Mouse (Mus musculus) intestine, postnatal 0 days (tissue): ENCODE data around the gene Ralgapa1. TPM values are rescaled to one million over a fixed set of nuclear protein-coding genes. Genes with fewer than 3 reads are reported as not detected.

ENCODE experiments used
- ATAC-seq: fragments of 200-750 bp; cut with Nextera tagmentation; 2 replicates; pipeline ENCODE4 v1.8.0; 2017; ENCODE audit warnings: mild to moderate bottlenecking, moderate TSS enrichment, moderate library complexity
- H3K27ac ChIP-seq: fragments of 300-500 bp; sonication (generic); 2 replicates; pipeline ENCODE4 v1.5.1; 2014; ENCODE audit warnings: mild to moderate bottlenecking, low read depth, low read length, moderate library complexity
- H3K27me3 ChIP-seq: fragments of 300-500 bp; sonication (generic); replicated peaks from 2 replicates; pipeline ENCODE4 v1.6.1; 2014; ENCODE audit warnings: low read length, mixed read lengths; ENCODE audit not compliant: control insufficient read depth, insufficient read depth
- H3K36me3 ChIP-seq: fragments of 300-500 bp; sonication (generic); 2 replicates; pipeline ENCODE4 v1.6.1; 2014; ENCODE audit warnings: mild to moderate bottlenecking, moderate library complexity; ENCODE audit not compliant: control insufficient read depth, insufficient read depth
- H3K4me1 ChIP-seq: fragments of 300-500 bp; sonication (generic); replicated peaks from 2 replicates; pipeline ENCODE4 v1.6.1; 2014; ENCODE audit warnings: antibody characterized with exemption, low read length, mixed read lengths; ENCODE audit not compliant: control insufficient read depth, insufficient read depth
- H3K4me2 ChIP-seq: fragments of 300-500 bp; sonication (generic); replicated peaks from 2 replicates; pipeline ENCODE4 v1.6.1; 2014; ENCODE audit warnings: low read depth, mild to moderate bottlenecking, moderate library complexity
- H3K4me3 ChIP-seq: fragments of 300-500 bp; sonication (generic); 2 replicates; pipeline ENCODE4 v1.5.1; 2014; ENCODE audit warnings: low read depth, low read length
- H3K9ac ChIP-seq: fragments of 300-500 bp; sonication (generic); 2 replicates; pipeline ENCODE4 v1.6.1; 2014; ENCODE audit warnings: mild to moderate bottlenecking, low read depth, low read length
- H3K9me3 ChIP-seq: fragments of 300-500 bp; sonication (generic); 2 replicates; pipeline ENCODE4 v1.6.1; 2016; ENCODE audit warnings: mixed run types; ENCODE audit not compliant: control insufficient read depth
- CTCF ChIP-seq: sonication (generic); IDR thresholded peaks from 2 replicates; pipeline ENCODE4 v1.5.1; 2016; ENCODE audit warnings: low read depth, mild to moderate bottlenecking, control low read depth, antibody characterized with exemption, moderate library complexity
- WGBS: fragments of 180-500 bp; shearing (Covaris S2); extraction: QIAGEN DNeasy Blood & Tissue Kit; methylation state at CpG from one replicate; pipeline ENCODE4 v1.1.7; 2014; 5-methylcytosine and 5-hydroxymethylcytosine counted together
- polyA plus RNA-seq: library from polyadenylated mRNA; unstranded; fragments of >200 nt; fragmentation: Nextera tagmentation; extraction: Ambion mirVana; gene quantifications from 2 replicates; pipeline ENCODE4 v1.2.1, GENCODE M21; 2015

The Ralgapa1 gene
- polyA plus RNA-seq, 1 experiment from 2014 or later: 7.7 TPM

DNA sequence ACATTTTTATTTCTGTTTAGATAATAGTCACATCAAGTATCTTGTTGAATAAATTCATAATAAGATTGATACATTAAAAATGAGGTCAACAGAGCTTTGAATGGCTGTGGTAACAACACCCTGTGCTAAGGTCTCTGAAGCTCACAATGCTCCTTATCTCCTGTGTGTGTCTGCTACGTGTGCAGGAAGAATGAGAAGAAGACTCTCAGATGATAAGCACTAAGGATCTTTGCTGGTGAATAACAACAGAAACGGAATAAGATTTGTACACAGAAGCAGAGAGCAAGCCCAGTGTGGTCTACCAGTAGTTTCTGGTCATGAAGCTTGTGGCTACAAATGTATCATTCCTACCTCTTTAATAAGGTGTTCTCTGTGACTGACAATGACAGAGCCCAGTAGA, 210.2 kb downstream of the Ralgapa1 start:
- no peaks in the 10 kb centered on the region for H3K9me3 ChIP-seq
- no peak overlapping the region for H3K27ac ChIP-seq
- TF ChIP-seq CTCF: no peak
- H3K4me2 ChIP-seq: no peak overlapping the region
- no peaks in the 10 kb centered on the region for H3K4me1 ChIP-seq
- WGBS: 75% methylated on average over 2 of the region's 2 CpGs
- no peak overlapping the region for H3K9ac ChIP-seq
- no peaks in the 10 kb centered on the region for H3K27me3 ChIP-seq
- no peak for ATAC-seq
- H3K36me3 ChIP-seq: peaks cover 3% of the 10 kb centered on the region; the same call in 1 of the 2 replicates
- H3K4me3 ChIP-seq: no peak overlapping the region

DNA sequence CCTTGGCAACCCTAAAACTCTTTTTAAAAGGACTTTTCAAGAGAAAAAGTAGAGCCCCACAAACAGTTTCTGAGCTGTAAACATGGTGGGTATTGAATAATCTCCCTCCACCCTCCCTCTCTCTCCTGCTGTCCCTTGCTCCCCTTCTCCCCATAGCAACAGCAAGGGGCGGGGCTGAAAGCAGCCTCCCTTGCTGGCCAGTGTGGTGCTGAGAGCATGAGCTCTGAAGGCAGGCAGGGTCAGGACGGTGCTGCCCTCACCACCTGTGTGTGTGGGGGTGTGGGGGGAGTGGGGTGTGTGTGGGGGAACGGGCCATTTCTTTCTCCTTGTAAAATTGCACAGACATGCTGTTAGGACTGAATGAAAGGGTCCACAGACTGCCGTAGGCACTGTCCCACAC, 213.1 kb downstream of the Ralgapa1 start:
- WGBS: 53% methylated on average over 4 of the region's 4 CpGs
- no peaks in the 10 kb centered on the region for H3K9me3 ChIP-seq
- H3K36me3 ChIP-seq: peaks cover 14% of the 10 kb centered on the region; the same call in 1 of the 2 replicates
- TF ChIP-seq CTCF: no peak
- no peak overlapping the region for H3K4me2 ChIP-seq
- H3K4me3 ChIP-seq: no peak overlapping the region
- H3K4me1 ChIP-seq: no peaks in the 10 kb centered on the region
- H3K27me3 ChIP-seq: no peaks in the 10 kb centered on the region
- ATAC-seq: no peak
- no peak overlapping the region for H3K27ac ChIP-seq
- no peak overlapping the region for H3K9ac ChIP-seq

DNA sequence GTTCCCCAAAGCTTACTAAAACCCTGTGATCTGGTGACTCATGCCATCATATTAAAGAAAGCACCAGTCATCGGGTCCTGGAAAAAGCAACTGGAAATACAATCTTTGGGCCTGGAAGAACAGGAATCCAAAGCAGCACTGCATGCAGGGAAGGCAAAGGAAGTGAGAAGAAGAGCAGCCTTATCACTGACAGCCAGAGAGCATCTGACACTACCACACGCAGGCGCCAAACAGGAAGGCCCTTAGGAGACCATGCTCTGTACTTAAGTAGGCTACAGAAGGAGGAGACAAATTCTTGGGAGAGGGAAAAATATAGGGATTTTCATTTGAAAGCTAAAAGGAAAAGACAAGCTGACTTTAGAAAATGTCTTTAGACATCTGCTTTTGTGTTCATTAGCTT, 216.6 kb downstream of the Ralgapa1 start:
- Histone ChIP-seq H3K4me2 (no peak overlapping the region), H3K27me3 (peaks cover 18% of the 10 kb centered on the region), H3K36me3 (peaks cover 11% of the 10 kb centered on the region; the same call in 1 of the 2 replicates), H3K9me3 (no peaks in the 10 kb centered on the region), H3K4me3 (no peak overlapping the region), H3K27ac (no peak overlapping the region), H3K4me1 (no peaks in the 10 kb centered on the region), H3K9ac (no peak overlapping the region)
- 77% methylated on average over 3 of the region's 3 CpGs for WGBS
- no peak for TF ChIP-seq CTCF
- no peak for ATAC-seq

DNA sequence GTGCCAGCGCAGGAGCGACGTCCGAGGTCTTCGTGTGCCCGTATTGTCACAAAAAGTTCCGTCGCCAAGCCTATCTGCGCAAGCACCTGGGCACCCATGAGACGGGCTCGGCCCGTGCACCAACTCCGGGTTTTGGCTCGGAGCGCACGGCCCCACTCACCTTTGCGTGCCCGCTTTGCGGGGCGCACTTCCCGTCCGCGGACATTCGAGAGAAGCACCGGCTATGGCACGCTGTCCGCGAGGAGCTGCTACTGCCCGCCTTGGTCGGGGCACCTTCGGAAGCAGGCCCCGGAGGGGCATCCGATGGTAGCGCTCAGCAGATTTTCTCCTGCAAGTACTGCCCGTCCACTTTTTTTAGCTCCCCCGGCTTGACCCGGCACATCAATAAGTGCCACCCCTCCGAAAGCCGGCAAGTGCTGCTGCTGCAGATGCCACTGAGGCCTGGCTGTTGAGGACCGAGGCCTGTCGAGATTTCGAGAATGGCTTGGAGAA, 220.4 kb downstream of the Ralgapa1 start:
- ATAC-seq: peak; percentile 20; the same call in 1 of the 2 replicates
- H3K4me3 ChIP-seq: peak overlapping the region; percentile 47
- peaks cover 8% of the 10 kb centered on the region; the same call in 1 of the 2 replicates for H3K36me3 ChIP-seq
- no peak overlapping the region for H3K9ac ChIP-seq
- peaks cover 4% of the 10 kb centered on the region; the same call in 1 of the 2 replicates for H3K4me1 ChIP-seq
- peak overlapping the region; percentile 69 for H3K4me2 ChIP-seq
- peaks cover 38% of the 10 kb centered on the region for H3K27me3 ChIP-seq
- no peak for TF ChIP-seq CTCF
- no peak overlapping the region for H3K27ac ChIP-seq
- 7% methylated on average over 42 of the region's 42 CpGs for WGBS
- no peaks in the 10 kb centered on the region for H3K9me3 ChIP-seq

- peak overlapping the region; percentile 69 for H3K4me2 ChIP-seq
- H3K27me3 ChIP-seq: peaks cover 38% of the 10 kb centered on the region
- no peak overlapping the region for H3K9ac ChIP-seq
- no peak overlapping the region for H3K27ac ChIP-seq
- peak; percentile 86 for ATAC-seq
- peaks cover 4% of the 10 kb centered on the region; the same call in 1 of the 2 replicates for H3K4me1 ChIP-seq
- 0 out of 2 replicates have a peak, but pooled peaks have one; percentile 4 for TF ChIP-seq CTCF
- 0 out of 2 replicates have a peak, but pooled peaks cover 4% of the 10 kb centered on the region for H3K36me3 ChIP-seq
- H3K4me3 ChIP-seq: peak overlapping the region; percentile 47
- no peaks in the 10 kb centered on the region for H3K9me3 ChIP-seq
- under 1% methylated on average over 106 of the region's 109 CpGs for WGBS
Measured at GRCm38 (mm10) chr12:55599639-55600502, 221.1 kb downstream of the Ralgapa1 start.

- no peak for ATAC-seq
- under 1% methylated on average over 77 of the region's 77 CpGs for WGBS
- Histone ChIP-seq H3K4me1 (peaks cover 4% of the 10 kb centered on the region; the same call in 1 of the 2 replicates), H3K27me3 (peaks cover 38% of the 10 kb centered on the region), H3K4me2 (peak within 1 kb of the TSS; percentile 69), H3K36me3 (0 out of 2 replicates have a peak, but pooled peaks cover 4% of the 10 kb centered on the region), H3K9me3 (no peaks in the 10 kb centered on the region), H3K27ac (no peak within 1 kb of the TSS), H3K4me3 (peak within 1 kb of the TSS; percentile 47), H3K9ac (no peak within 1 kb of the TSS)
- no peak for TF ChIP-seq CTCF
Measured at GRCm38 (mm10) chr12:55598887-55599561, 221.9 kb downstream of the Ralgapa1 start, which contains the start of gene Insm2. TSS of gene Insm2 (plus strand) at chr12:55599427.
